Mouse (Mus musculus): ENCODE data around the gene Clcn6.

GRCm38 (mm10) chr4:148041611-148042191, 3.1 kb upstream of the Clcn6 start:
- TF ChIP-seq TAL1 (conservative IDR thresholded peaks at IDR 0.05; ENCODE audit: low read depth, low read length) (no peak), CTCF (IDR thresholded peaks at IDR 0.05; ENCODE audit: low read depth, low read length) (no peak)
